Mouse (Mus musculus) thymus, adult 2 months (tissue): Measurements from ENCODE around the gene Gm10961.

Experiments used
- CTCF ChIP-seq: fragments of 200-500 bp; IDR thresholded peaks from 2 replicates; pipeline ENCODE4 v1.5.1; 2012; ENCODE audit warnings: mild to moderate bottlenecking, control low read depth, low read length, moderate library complexity, borderline replicate concordance; ENCODE audit not compliant: control insufficient read depth, poor library complexity, insufficient read depth; ENCODE audit errors: extremely low read depth
- POLR2A ChIP-seq: fragments of 200-500 bp; IDR thresholded peaks from 2 replicates; pipeline ENCODE4 v1.6.1; 2012; ENCODE audit warnings: mild to moderate bottlenecking, low read length, control low read depth, moderate library complexity; ENCODE audit not compliant: control insufficient read depth, poor library complexity, insufficient read depth; ENCODE audit errors: extremely low read depth

DNA sequence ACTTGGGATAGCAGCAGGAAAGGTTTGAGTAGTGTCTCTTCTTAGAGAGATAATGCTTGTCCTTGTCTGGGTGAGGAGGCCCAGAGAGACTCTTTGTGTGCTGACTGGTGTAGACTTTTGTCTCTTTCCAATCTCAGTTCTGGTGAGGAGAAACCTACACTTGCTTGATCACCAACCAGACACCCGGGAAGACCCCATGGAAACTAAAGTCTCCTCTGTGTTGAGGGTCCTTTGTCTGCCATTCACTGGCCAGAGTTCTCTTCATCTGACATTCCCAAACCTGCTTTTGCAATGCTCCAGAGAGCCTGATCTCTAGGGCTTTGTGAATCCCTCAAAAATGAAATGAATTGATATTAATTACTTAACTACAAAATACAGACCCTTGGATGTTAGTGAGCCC is 47.2 kb upstream of the Gm10961 start:
- TF ChIP-seq POLR2A (no peak), CTCF (no peak)
